Mouse (Mus musculus) forebrain, embryonic 16.5 days (tissue): Measurements from ENCODE around the gene Prlh. TPM values are rescaled to one million over a fixed set of nuclear protein-coding genes. Genes with fewer than 3 reads are reported as not detected.
A peak's percentile ranks its signal among the peaks of the same experiment; 100 is the strongest.

Source experiments
- ATAC-seq: fragments of 200-750 bp; cut with Nextera tagmentation; 2 replicates; pipeline ENCODE4 v1.8.0; 2017; ENCODE audit warnings: mild to moderate bottlenecking, moderate library complexity
- H3K27ac ChIP-seq: fragments of 300-500 bp; sonication (generic); 2 replicates; pipeline ENCODE4 v1.5.1; 2014; ENCODE audit warnings: low read length, control low read depth
- H3K27me3 ChIP-seq: fragments of 300-500 bp; sonication (generic); replicated peaks from 2 replicates; pipeline ENCODE4 v1.6.1; 2014; ENCODE audit warnings: low read length; ENCODE audit not compliant: control insufficient read depth, insufficient read depth
- H3K36me3 ChIP-seq: fragments of 300-500 bp; sonication (generic); 2 replicates; pipeline ENCODE4 v1.6.1; 2014; ENCODE audit not compliant: control insufficient read depth, insufficient read depth
- H3K4me1 ChIP-seq: fragments of 300-500 bp; sonication (generic); replicated peaks from 2 replicates; pipeline ENCODE4 v1.6.1; 2014; ENCODE audit warnings: low read length; ENCODE audit not compliant: control insufficient read depth, insufficient read depth
- H3K4me2 ChIP-seq: fragments of 300-500 bp; sonication (generic); 2 replicates; pipeline ENCODE4 v1.6.1; 2014; ENCODE audit warnings: mild to moderate bottlenecking, low read length, control low read depth
- H3K4me3 ChIP-seq: fragments of 300-500 bp; sonication (generic); replicated peaks from 2 replicates; pipeline ENCODE4 v1.5.1; 2014; ENCODE audit warnings: mild to moderate bottlenecking, low read length, control low read depth
- H3K9ac ChIP-seq: fragments of 300-500 bp; sonication (generic); replicated peaks from 2 replicates; pipeline ENCODE4 v1.6.1; 2014; ENCODE audit warnings: low read depth, low read length, control low read depth
- H3K9me3 ChIP-seq: fragments of 300-500 bp; sonication (generic); 2 replicates; pipeline ENCODE4 v1.6.1; 2016; ENCODE audit warnings: low read length; ENCODE audit not compliant: control insufficient read depth
- WGBS: fragments of 180-500 bp; shearing (Covaris S2); extraction: QIAGEN DNeasy Blood & Tissue Kit; methylation state at CpG from one replicate; pipeline ENCODE4 v1.1.7; 2014; 5-methylcytosine and 5-hydroxymethylcytosine counted together
- polyA plus RNA-seq: library from polyadenylated mRNA; unstranded; fragments of >200 nt; fragmentation: Nextera tagmentation; extraction: Ambion mirVana; gene quantifications from 2 replicates; pipeline ENCODE4 v1.2.1, GENCODE M21; 2015

Prlh gene
- polyA plus RNA-seq, 1 experiment from 2014 or later: not detected

DNA sequence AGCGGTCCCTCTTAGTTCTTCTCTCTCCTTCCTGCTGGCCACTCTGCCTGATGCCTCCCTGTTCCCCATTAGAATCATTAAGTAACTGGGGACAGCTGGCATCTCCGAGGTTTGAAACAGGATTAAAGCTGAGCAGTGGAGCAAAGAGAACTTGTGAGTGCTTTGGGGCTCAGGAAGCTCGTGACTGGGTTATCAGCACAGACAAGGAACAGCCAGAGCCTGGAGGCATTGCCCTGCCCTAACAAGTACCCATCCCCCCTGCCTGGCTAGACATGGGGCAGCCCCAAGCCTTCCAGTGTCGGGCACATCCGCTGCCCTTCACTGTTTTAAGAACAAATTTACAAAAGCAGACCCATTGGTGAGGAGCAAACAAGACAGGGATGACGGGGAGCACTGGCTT lies 35.4 kb upstream of the Prlh start:
- no peak for ATAC-seq
- 66% methylated on average over 6 of the region's 6 CpGs for WGBS
- Histone ChIP-seq H3K36me3 (no peaks in the 10 kb centered on the region), H3K27me3 (0 out of 2 replicates have a peak, but pooled peaks cover 4% of the 10 kb centered on the region), H3K27ac (no peak overlapping the region), H3K9ac (no peak overlapping the region), H3K4me3 (no peak overlapping the region), H3K4me1 (peaks cover 5% of the 10 kb centered on the region), H3K4me2 (no peak overlapping the region), H3K9me3 (peaks cover 4% of the 10 kb centered on the region; the same call in 1 of the 2 replicates)

DNA sequence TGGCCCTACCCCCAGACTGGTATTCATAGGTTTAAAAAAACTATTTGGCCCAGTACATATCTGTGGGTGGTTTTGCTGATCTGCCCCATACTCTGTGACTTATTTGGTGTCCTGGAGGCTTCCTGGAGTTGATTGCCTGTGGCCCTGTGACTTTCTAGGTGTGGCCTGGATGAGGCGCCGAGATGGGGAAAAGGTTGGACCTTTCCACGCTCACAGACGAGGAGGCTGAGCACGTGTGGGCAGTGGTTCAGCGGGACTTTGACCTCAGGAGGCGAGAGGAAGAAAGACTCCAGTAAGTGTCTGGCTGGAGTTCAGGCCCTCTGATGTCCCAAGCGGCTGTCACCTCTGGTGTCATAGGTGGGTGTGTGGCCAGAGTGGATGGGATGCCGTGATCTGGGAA lies 31.2 kb upstream of the Prlh start:
- Histone ChIP-seq H3K27ac (no peak overlapping the region), H3K36me3 (no peaks in the 10 kb centered on the region), H3K4me1 (no peaks in the 10 kb centered on the region), H3K4me3 (no peak overlapping the region), H3K4me2 (no peak overlapping the region), H3K9me3 (peaks cover 4% of the 10 kb centered on the region; the same call in 1 of the 2 replicates), H3K27me3 (no peaks in the 10 kb centered on the region), H3K9ac (no peak overlapping the region)
- ATAC-seq: no peak
- WGBS: 93% methylated on average over 9 of the region's 9 CpGs

DNA sequence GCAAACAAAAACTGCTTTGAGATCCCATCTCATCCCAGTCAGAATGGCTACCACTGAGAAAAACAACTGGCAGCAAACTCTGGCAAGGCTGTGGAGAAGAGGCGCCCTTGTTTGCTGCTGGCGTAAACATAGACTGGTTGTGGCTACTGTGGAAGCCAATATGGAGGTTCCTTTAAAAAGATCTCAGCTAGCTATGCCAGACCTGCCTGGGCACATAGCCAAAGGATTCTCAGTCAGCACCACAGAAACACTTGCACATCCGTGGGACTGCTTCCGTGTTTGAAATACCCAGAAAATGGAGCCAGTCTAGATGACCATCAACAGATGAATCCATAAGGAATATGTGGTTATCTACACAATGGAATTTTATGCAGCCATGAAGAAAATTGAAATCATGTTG lies 26.9 kb upstream of the Prlh start:
- Histone ChIP-seq H3K4me2 (no peak overlapping the region), H3K36me3 (no peaks in the 10 kb centered on the region), H3K4me1 (peaks cover 7% of the 10 kb centered on the region), H3K4me3 (no peak overlapping the region), H3K9me3 (no peaks in the 10 kb centered on the region), H3K27ac (no peak overlapping the region), H3K9ac (no peak overlapping the region), H3K27me3 (peaks cover 5% of the 10 kb centered on the region)
- ATAC-seq: no peak
- 62% methylated on average over 4 of the region's 4 CpGs for WGBS

- no peak for ATAC-seq
- no peak overlapping the region for H3K4me3 ChIP-seq
- H3K4me1 ChIP-seq: peaks cover 7% of the 10 kb centered on the region
- no peak overlapping the region for H3K9ac ChIP-seq
- WGBS: 48% methylated on average over 15 of the region's 15 CpGs
- H3K36me3 ChIP-seq: no peaks in the 10 kb centered on the region
- no peaks in the 10 kb centered on the region for H3K9me3 ChIP-seq
- H3K27ac ChIP-seq: no peak overlapping the region
- no peak overlapping the region for H3K4me2 ChIP-seq
- H3K27me3 ChIP-seq: peaks cover 5% of the 10 kb centered on the region
Observed at GRCm38 (mm10) chr1:90927308-90927707, 25.6 kb upstream of the Prlh start.

DNA sequence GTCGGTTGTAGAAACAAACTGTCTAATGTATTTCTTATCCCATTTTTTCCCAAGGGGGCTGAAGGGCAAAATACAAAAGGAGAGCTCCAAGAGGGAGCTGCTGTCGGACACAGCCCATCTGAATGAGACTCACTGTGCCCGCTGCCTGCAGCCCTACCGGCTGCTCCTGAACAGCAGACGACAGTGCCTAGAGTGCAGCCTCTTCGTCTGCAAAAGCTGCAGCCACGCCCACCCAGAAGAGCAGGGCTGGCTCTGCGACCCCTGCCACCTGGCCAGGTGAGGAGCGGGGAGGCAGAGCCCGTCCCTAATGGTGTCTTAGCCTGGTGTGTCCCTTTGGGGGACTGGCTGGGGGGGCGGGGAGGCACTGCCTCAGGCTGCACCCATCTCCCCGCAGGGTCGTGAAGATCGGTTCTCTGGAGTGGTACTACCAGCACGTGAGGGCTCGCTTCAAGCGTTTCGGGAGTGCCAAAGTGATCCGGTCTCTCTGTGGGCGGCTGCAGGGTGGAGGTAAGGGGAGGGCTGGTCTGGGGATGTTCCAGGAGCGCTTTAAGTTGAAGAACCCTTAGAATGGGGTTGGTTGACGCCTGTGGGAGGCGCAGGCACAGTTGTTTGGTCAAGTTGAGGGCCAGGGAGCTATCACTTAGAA lies 24.9 kb upstream of the Prlh start:
- 0 out of 2 replicates have a peak overlapping the region, but pooled peaks have one; percentile 14 for H3K4me3 ChIP-seq
- under 1% methylated on average over 23 of the region's 23 CpGs for WGBS

DNA sequence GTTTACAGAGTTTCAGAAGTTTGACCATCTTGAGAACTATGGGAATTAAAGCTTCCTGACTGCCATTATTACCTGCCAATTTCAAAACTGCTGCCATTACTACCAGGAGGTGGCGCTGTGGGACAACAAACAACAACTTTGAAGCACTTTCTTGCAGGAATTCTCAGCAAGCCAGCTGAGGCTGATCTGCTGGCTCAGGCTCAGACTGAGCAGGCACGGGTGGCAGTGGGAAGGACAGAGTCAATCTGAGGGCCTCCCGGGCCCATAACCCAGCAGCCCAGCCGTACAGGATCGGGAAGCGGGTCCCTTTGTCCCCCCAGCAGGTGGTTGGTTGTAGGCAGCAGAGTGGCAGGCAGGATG lies 24.4 kb upstream of the Prlh start:
- no peak overlapping the region for H3K4me3 ChIP-seq
- WGBS: 5% methylated on average over 6 of the region's 6 CpGs
- ATAC-seq: peak; percentile 63; the same call in 1 of the 2 replicates

More for the DNA sequence above, 24.9 kb upstream of the Prlh start:
- peak; percentile 36; the same call in 1 of the 2 replicates for ATAC-seq
- H3K36me3 ChIP-seq: no peaks in the 10 kb centered on the region
- H3K27ac ChIP-seq: no peak overlapping the region
- peaks cover 5% of the 10 kb centered on the region for H3K27me3 ChIP-seq
- H3K9ac ChIP-seq: 0 out of 2 replicates have a peak overlapping the region, but pooled peaks have one; percentile 14
- H3K4me2 ChIP-seq: peak overlapping the region; percentile 40
- no peaks in the 10 kb centered on the region for H3K9me3 ChIP-seq
- H3K4me1 ChIP-seq: peaks cover 11% of the 10 kb centered on the region

GRCm38 (mm10) chr1:90933001-90933400 lies 19.9 kb upstream of the Prlh start:
- Histone ChIP-seq H3K4me2 (no peak overlapping the region), H3K9ac (no peak overlapping the region), H3K9me3 (no peaks in the 10 kb centered on the region), H3K27me3 (peaks cover 4% of the 10 kb centered on the region), H3K4me1 (peaks cover 8% of the 10 kb centered on the region), H3K4me3 (no peak overlapping the region), H3K27ac (no peak overlapping the region), H3K36me3 (no peaks in the 10 kb centered on the region)
- 0 out of 2 replicates have a peak, but pooled peaks have one; percentile 54 for ATAC-seq
- 65% methylated on average over 5 of the region's 5 CpGs for WGBS

More for the DNA sequence above, 24.4 kb upstream of the Prlh start:
- peaks cover 5% of the 10 kb centered on the region for H3K27me3 ChIP-seq
- H3K4me2 ChIP-seq: no peak overlapping the region
- peaks cover 11% of the 10 kb centered on the region for H3K4me1 ChIP-seq
- H3K9me3 ChIP-seq: no peaks in the 10 kb centered on the region
- H3K27ac ChIP-seq: no peak overlapping the region
- H3K9ac ChIP-seq: no peak overlapping the region
- no peaks in the 10 kb centered on the region for H3K36me3 ChIP-seq

- no peak overlapping the region for H3K4me3 ChIP-seq
Observed at GRCm38 (mm10) chr1:90936990-90937389, 15.9 kb upstream of the Prlh start.

GRCm38 (mm10) chr1:90939980-90940379 lies 12.9 kb upstream of the Prlh start:
- Histone ChIP-seq H3K4me1 (no peaks in the 10 kb centered on the region), H3K9ac (no peak overlapping the region), H3K27ac (no peak overlapping the region), H3K4me3 (no peak overlapping the region), H3K27me3 (no peaks in the 10 kb centered on the region), H3K36me3 (no peaks in the 10 kb centered on the region), H3K4me2 (no peak overlapping the region), H3K9me3 (no peaks in the 10 kb centered on the region)
- ATAC-seq: no peak
- 84% methylated on average over 4 of the region's 4 CpGs for WGBS

More at GRCm38 (mm10) chr1:90936990-90937389, 15.9 kb upstream of the Prlh start:
- WGBS: 62% methylated on average over 9 of the region's 9 CpGs
- Histone ChIP-seq H3K36me3 (no peaks in the 10 kb centered on the region), H3K9me3 (no peaks in the 10 kb centered on the region), H3K27me3 (no peaks in the 10 kb centered on the region), H3K4me1 (peaks cover 4% of the 10 kb centered on the region; the same call in 1 of the 2 replicates), H3K27ac (no peak overlapping the region), H3K9ac (no peak overlapping the region), H3K4me2 (no peak overlapping the region)
- ATAC-seq: no peak
